Mouse (Mus musculus): ENCODE measurements at regions not wholly inside any gene's neighbourhood (a gene's known extent, or its start where the extent isn't known, plus 50 kb on each side); places are given as distances from the start of the nearest gene placed in this dataset.

GRCm38 (mm10) chr1:60659041-60659440 lies 57.6 kb upstream of the Cd28 start:
- no peak for TF ChIP-seq CTCF (IDR thresholded peaks at IDR 0.05; ENCODE audit: extremely low read depth, insufficient read length, insufficient replicate concordance, low read depth, low read length)
- TF ChIP-seq POLR2A (IDR thresholded peaks at IDR 0.05; ENCODE audit: low read depth, low read length): no peak
